33 mouse cellular contexts compared by ENCODE assay signal in genomic region chr2:179425602-179426001, GRCm38 (mm10). TPM values are rescaled to one million over a fixed set of nuclear protein-coding genes. Genes with fewer than 3 reads are reported as not detected.
"Had no signal": no experiment of that assay in that cellular context is flagged by ENCODE, and none has a peak within 500 bp of the region (broad histone marks: within the 10 kb centered on the region; RNA-seq: fewer than 3 reads in every experiment).

No protein-coding gene starts in this region.

- H3K4me3 ChIP-seq: heart, adult 2 months; heart, embryonic 10.5 days; heart, embryonic 12.5 days; heart, embryonic 13.5 days; heart, embryonic 15.5 days; hindbrain, embryonic 10.5 days; hindbrain, embryonic 12.5 days; hindbrain, embryonic 13.5 days; hindbrain, embryonic 15.5 days; intestine, embryonic 15.5 days; layer of hippocampus, adult 2 months; left cerebral cortex, adult 2 months had no signal

- H3K27ac ChIP-seq: heart, adult 2 months; heart, embryonic 10.5 days; heart, embryonic 13.5 days; heart, embryonic 15.5 days; hindbrain, embryonic 10.5 days; hindbrain, embryonic 12.5 days; hindbrain, embryonic 13.5 days; hindbrain, embryonic 14.5 days; hindbrain, embryonic 15.5 days; hindbrain, postnatal 0 days; intestine, embryonic 15.5 days; kidney, postnatal 0 days; layer of hippocampus, adult 2 months; left cerebral cortex, adult 2 months had no signal

- H3K9ac ChIP-seq: heart, embryonic 12.5 days; heart, embryonic 13.5 days; heart, embryonic 15.5 days; hindbrain, embryonic 12.5 days; hindbrain, embryonic 13.5 days; hindbrain, embryonic 14.5 days; hindbrain, embryonic 15.5 days; intestine, embryonic 15.5 days had no signal

- H3K36me3 ChIP-seq: heart, embryonic 10.5 days; heart, embryonic 12.5 days; heart, embryonic 13.5 days; heart, embryonic 15.5 days; hindbrain, embryonic 10.5 days; hindbrain, embryonic 12.5 days; hindbrain, embryonic 13.5 days; hindbrain, embryonic 15.5 days; intestine, embryonic 15.5 days had no signal

- DNase-seq: heart, adult 2 months; heart, postnatal 10 days; heart, postnatal 14 days; heart, postnatal 36 days; heart, postnatal 4 days; kidney, adult 11 months; kidney, adult 18-20 months; kidney, adult 2 months; kidney, adult 9 months; kidney, postnatal 10 days; kidney, postnatal 14 days; kidney, postnatal 25 days; layer of hippocampus, adult 9-11 months; layer of hippocampus, postnatal 36 days had no signal

- H3K4me1 ChIP-seq: heart, embryonic 10.5 days; heart, embryonic 12.5 days; heart, embryonic 13.5 days; heart, embryonic 15.5 days; hindbrain, embryonic 10.5 days; intestine, embryonic 15.5 days had no signal

- H3K4me2 ChIP-seq: heart, embryonic 11.5 days; heart, embryonic 12.5 days; heart, embryonic 13.5 days; heart, embryonic 15.5 days; hindbrain, embryonic 12.5 days; hindbrain, embryonic 13.5 days; hindbrain, embryonic 14.5 days; hindbrain, embryonic 15.5 days; intestine, embryonic 15.5 days had no signal

- H3K27me3 ChIP-seq: heart, embryonic 12.5 days; heart, embryonic 13.5 days; heart, embryonic 15.5 days; hindbrain, embryonic 12.5 days; hindbrain, embryonic 13.5 days; hindbrain, embryonic 15.5 days; intestine, embryonic 15.5 days had no signal

- H3K9me3 ChIP-seq: heart, embryonic 10.5 days; heart, embryonic 12.5 days; heart, embryonic 13.5 days; heart, embryonic 15.5 days; hindbrain, embryonic 10.5 days; hindbrain, embryonic 12.5 days; hindbrain, embryonic 13.5 days; hindbrain, embryonic 15.5 days; intestine, embryonic 15.5 days had no signal

- ATAC-seq: hindbrain, embryonic 16.5 days; hindbrain, postnatal 0 days; inflammation-experienced regulatory T-cells, adult 6 months; intestine, embryonic 15.5 days; intestine, embryonic 16.5 days; intestine, postnatal 0 days had no signal

RNA-seq across cellular contexts. Expression of gene Cdh4, which starts 16.6 kb away (rescaled TPM):
- polyA plus RNA-seq: inflammation-experienced regulatory T-cells, adult 6 months had no signal
